Mouse (Mus musculus): ENCODE results near the gene Cela2a.
"Not testable (repeated sequence)": the region's sequence is repeated elsewhere in the genome, so short reads cannot be mapped to it uniquely, and the experiment has no call there.

Gene Cela2a

DNA sequence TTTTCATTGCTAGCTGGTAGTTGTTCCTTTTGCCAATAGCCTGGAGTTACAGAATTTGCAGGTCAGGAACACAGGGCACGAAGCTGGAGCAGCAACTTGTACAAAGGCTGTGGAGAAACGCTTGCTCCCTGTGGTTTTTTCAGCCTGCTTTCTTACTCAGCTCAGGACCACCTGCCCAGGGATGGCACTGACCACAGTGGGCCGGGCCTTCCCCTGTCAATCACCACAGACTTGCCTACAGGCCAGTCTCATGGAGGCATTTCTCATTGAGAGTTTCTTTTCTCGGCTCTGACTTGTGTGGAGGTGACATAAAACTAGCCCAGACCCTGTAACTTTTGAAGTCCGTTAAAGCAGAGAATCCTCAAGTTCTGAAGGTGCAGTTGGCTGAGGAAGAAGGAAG, 28.4 kb downstream of the Cela2a start:
- no peak for DNase-seq (ENCODE audit: low read depth, low spot score)

- no peak for DNase-seq (ENCODE audit: low read depth, low spot score)
Observed at GRCm38 (mm10) chr4:141796954-141797353, 29.0 kb downstream of the Cela2a start.

GRCm38 (mm10) chr4:141796356-141796755, 29.6 kb downstream of the Cela2a start:
- no peak for DNase-seq (ENCODE audit: low read depth, low spot score)

DNA sequence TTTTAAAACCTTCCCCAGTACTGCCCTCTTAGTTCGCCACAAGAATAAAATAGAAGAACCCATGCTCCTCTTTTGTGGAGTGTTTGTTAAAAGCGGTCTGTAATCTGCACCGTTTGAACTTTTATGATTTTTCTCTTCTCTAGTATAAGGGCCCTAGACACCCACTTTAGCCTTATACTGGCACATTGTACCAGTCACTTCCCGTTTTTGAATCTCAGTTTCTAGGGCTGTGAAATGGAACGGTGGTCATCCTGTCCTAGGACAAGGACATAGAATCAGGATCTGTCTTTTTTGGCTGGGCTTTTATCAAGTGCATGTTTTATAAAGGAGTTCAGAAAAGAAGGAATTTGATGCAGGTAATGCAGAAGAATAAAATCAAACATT, 31.8 kb downstream of the Cela2a start:
- DNase-seq (ENCODE audit: low read depth, low spot score): no peak

- peak; percentile 97 for DNase-seq (ENCODE audit: low read depth, low spot score)
Observed at GRCm38 (mm10) chr4:141793282-141794151, 32.4 kb downstream of the Cela2a start, which contains the start of gene Casp9. Casp9 (plus strand) TSS chr4:141793612.

DNA sequence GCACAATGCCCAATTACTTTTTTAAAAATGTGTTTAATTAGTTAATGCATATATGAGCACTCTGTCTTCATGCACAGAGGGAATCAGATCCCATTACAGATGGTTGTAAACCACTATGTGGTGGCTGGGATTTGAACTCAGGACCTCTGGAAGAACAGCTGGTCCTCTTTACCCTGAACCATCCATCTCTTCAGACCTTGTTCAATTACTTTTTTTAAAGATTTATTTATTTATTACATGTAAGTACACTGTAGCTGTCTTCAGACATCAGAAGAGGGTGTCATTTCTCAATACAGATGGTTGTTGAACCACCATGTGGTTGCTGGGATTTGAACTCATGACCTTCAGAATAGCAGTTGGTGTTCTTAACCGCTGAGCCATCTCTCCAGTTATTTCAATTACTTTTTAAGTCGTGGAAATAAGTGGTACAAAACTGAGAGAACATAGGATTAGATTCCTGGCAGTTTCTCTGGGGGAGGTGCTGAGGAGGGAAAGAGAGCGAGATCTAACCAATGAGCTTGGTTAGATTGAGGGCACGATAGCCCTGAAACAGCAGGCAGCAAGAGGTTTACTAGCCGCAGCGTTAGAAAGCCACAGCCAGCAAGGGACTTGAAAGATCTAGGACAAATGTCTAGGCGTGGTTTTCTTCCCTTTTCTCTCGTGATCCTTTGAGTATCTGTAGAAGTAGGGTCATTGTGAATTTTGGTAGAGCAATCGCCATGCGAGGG, 33.2 kb downstream of the Cela2a start:
- DNase-seq (ENCODE audit: low read depth, low spot score): peak; percentile 34

DNA sequence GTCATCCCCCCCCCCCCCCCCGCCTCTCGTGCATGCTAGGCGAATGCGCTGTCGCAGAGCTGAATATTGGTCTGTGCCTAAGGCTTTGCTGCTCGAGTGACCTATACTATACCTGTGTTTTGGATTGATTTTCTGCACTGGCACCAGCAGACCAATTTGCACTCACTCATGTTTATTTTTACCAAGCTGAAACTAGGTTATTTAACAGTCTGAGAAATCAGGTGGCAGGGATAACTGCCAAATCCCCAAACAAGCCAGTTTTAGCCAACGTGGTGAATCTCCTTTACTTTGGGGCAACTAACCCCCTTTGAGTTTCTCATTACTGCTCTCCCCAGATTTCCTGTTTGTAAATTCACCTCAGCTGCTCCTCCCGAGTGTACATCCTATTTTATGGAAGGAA, 34.0 kb downstream of the Cela2a start:
- DNase-seq (ENCODE audit: low read depth, low spot score): no peak

DNA sequence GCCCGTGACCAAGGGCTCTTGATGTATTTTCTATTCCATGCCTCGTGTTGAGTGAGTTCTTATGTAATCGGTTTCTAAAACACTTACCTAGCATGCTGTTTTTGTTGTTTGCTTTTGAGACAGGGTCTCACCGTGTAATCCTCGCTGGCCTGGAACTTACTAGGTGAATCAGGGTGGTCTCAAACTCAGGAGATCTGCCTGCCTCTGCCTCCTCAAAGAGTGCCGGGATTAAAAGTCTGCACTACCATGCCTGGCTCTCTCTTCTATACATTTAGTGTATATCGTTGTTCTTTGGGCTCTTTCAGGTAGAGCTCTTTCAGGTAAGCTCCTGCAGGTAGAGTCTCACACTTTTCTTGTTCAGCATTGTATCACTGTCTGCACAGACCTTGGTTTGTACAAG, 34.5 kb downstream of the Cela2a start:
- DNase-seq (ENCODE audit: low read depth, low spot score): no peak

GRCm38 (mm10) chr4:141790524-141790990, 35.4 kb downstream of the Cela2a start, which contains the start of gene Dnajc16:
Dnajc16 (minus strand) TSS chr4:141790931.
- DNase-seq (ENCODE audit: low read depth, low spot score): peak; percentile 99

GRCm38 (mm10) chr4:141789564-141790218, 36.3 kb downstream of the Cela2a start:
- DNase-seq (ENCODE audit: low read depth, low spot score): no peak

GRCm38 (mm10) chr4:141787462-141787861, 38.5 kb downstream of the Cela2a start:
- no peak for DNase-seq (ENCODE audit: low read depth, low spot score)

DNA sequence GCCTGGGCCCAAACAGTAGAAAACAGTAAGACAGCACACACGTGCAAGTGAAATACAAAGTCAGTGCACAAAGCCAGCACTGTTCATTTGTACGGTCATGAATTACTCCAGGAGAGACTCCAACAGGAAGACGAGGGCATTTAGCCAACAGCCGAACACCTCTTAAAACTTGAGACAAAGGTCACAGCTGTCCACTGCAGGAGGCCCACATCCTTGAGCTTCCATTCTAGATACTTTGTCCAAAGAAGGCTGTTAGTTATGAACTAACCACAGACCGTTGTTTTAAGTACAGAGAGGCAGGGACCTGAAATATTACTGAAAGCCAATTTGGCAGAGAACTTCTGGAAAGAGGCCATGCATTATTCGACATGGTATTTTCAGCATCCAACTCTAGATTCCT, 38.9 kb downstream of the Cela2a start:
- DNase-seq (ENCODE audit: low read depth, low spot score): no peak

GRCm38 (mm10) chr4:141786141-141786540, 39.8 kb downstream of the Cela2a start:
- no peak for DNase-seq (ENCODE audit: low read depth, low spot score)

- DNase-seq (ENCODE audit: low read depth, low spot score): no peak
Observed at GRCm38 (mm10) chr4:141784835-141785234, 41.1 kb downstream of the Cela2a start.

GRCm38 (mm10) chr4:141781201-141781985, 44.6 kb downstream of the Cela2a start:
- no peak for DNase-seq (ENCODE audit: low read depth, low spot score)

DNA sequence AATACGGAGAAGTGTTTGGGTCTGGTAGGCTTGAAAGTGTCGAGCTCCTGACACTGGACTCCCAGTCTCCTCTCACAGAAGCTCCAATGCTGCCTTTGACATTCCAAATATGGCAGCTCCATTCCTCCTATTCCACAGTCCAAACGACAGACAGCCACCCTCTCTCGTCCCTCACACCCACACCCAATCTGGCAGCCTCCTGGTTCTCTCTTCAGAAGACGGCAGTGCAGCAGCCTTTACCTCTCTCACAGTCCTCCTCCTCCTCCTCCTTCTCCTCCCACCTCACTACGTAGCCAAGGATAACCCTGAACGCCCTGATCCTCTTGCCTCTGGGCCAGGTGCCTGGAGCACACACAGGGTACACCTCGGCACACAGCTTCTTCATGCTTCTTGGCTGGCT, 46.1 kb downstream of the Cela2a start:
- no peak for DNase-seq (ENCODE audit: low read depth, low spot score)

- DNase-seq (ENCODE audit: low read depth, low spot score): not testable (repeated sequence)
Observed at GRCm38 (mm10) chr4:141773019-141773418, 52.9 kb downstream of the Cela2a start.

DNA sequence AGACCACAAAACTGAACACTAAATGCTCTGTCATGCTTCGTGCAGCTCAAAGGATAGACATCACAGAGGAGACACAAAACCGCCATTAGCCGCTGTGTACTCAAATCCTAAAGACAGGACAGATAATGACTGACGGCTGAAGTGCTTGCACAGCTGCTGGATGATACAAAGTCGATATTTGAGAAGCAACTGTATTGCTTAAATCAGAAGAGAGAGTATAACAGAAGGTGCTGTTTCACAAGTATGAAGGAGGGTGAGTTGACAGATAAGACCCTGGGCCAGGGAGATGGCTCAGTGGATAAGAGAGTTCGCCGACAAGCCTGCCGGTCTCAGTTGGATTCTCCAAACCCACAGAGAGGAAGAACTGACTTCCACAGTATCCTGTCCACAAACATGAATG, 54.1 kb downstream of the Cela2a start:
- DNase-seq (ENCODE audit: low read depth, low spot score): no peak

DNA sequence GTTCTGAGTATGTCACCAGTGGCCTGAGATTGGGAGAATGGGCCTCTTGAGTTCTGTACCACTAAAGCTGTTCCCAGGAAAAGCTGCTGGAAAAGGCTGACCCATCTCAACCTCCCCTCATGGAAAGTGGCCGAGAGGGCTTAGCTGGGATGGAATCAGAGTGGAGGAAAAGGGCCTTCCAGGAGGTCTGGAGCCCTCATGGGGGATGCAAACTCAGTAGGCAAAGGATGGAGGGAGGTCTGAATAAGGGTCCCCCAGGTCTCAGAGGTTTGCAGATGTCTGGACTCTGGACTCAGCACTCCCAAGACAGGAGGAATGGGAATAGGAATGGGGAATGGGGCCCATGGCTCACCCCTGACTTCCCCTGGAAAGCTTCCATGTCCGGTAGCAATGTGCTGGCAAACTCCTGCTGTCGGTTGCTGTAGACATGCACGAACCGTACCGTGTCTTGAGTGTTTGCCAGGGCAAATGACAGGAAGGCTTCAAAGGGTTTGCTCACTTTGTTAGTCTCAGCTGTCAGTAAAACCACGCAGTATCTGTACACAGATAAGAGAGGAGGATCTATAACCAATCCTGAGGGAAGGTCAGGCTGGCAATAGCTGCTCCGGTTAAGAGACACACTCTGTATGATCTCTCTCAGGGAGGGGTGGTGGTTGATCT, 56.3 kb downstream of the Cela2a start:
- DNase-seq (ENCODE audit: low read depth, low spot score): no peak

DNA sequence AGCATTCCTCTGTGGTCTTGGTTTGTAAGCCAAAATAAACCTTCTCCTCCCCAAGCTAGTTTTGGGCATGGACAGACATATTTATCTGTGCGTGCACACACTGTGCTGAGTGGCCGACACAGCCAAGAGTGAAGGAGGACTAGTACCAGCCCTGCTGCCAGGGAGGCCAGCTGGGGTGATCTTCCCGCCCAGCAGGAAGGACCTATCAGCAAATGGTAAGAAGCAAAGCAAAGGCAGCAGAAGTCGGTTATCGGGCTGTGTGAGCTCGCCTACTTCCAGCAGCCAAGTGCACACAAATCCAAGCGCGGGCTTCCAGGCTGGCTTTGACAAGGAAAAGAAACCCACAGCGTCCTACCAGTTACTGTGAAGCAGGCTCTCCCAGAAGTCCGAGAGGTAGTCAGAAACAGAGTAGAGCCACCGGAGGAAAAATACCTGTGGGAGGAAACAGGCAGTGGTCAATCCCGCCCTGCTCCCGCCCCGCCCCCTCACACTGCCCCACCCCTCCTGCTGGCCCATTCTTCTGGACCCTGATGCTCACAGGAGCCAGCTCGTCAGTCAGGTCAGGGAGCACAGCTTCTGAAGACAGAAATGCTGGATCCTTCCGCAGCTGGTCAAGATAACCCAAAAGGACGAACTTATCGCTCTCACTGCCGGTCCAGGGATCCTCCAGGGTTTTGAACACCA, 58.5 kb downstream of the Cela2a start:
- DNase-seq (ENCODE audit: low read depth, low spot score): peak; percentile 60
